In genomic region chr6:87669894-87670588, GRCm38 (mm10) we compare ENCODE assay signal across 9 mouse cellular contexts. TPM values are rescaled to one million over a fixed set of nuclear protein-coding genes. Genes with fewer than 3 reads are reported as not detected.
DNase-seq lines count a peak whose midpoint lies in the region; ATAC-seq and TF ChIP-seq lines count a peak whose summit lies in the region.
"Had no signal": no experiment of that assay in that cellular context is flagged by ENCODE, and none has a peak within 500 bp of the region (broad histone marks: within the 10 kb centered on the region; RNA-seq: fewer than 3 reads in every experiment).

No protein-coding gene starts in this region.

- H3K9me3 ChIP-seq in heart, embryonic 12.5 days (replicated peaks), result peaks cover 3% of the 10 kb centered on the region; the same call in 1 of the 2 replicates
- no peaks in the 10 kb centered on the region for H3K9me3 ChIP-seq in embryonic facial prominence, embryonic 10.5 days
- no peaks in the 10 kb centered on the region for H3K9me3 ChIP-seq in hindbrain, postnatal 0 days (ENCODE audit: low read length)
- H3K9me3 ChIP-seq in limb, embryonic 13.5 days, result no peaks in the 10 kb centered on the region
- H3K9me3 ChIP-seq in midbrain, embryonic 14.5 days (ENCODE audit: control insufficient read depth, low read length), result peaks cover 3% of the 10 kb centered on the region; the same call in 1 of the 2 replicates
- no peaks in the 10 kb centered on the region for H3K9me3 ChIP-seq in stomach, postnatal 0 days (ENCODE audit: control insufficient read depth, low read length)
- H3K9me3 ChIP-seq: midbrain, embryonic 12.5 days had no signal

- DNase-seq in heart, adult 11 months, result peak; percentile 61
- peak; percentile 91 for DNase-seq in NIH3T3 (ENCODE audit: low read depth)
- peak; percentile 28 for DNase-seq in embryonic facial prominence, embryonic 10.5 days (ENCODE audit: low spot score)
- DNase-seq in hindbrain, postnatal 0 days (ENCODE audit: low spot score), result peak; percentile 92
- peak; percentile 92 for DNase-seq in midbrain, embryonic 14.5 days
- peak; percentile 33 for DNase-seq in stomach, postnatal 0 days (ENCODE audit: low spot score)

- no peak for TF ChIP-seq EP300 in stomach, postnatal 0 days (optimal IDR thresholded peaks at IDR 0.05)

- no peaks in the 10 kb centered on the region for H3K27me3 ChIP-seq in heart, embryonic 12.5 days (replicated peaks)
- no peaks in the 10 kb centered on the region for H3K27me3 ChIP-seq in embryonic facial prominence, embryonic 10.5 days (replicated peaks; ENCODE audit: low read depth, poor library complexity, severe bottlenecking)
- H3K27me3 ChIP-seq in hindbrain, postnatal 0 days (ENCODE audit: insufficient read depth, low read length), result no peaks in the 10 kb centered on the region
- no peaks in the 10 kb centered on the region for H3K27me3 ChIP-seq in limb, embryonic 13.5 days
- no peaks in the 10 kb centered on the region for H3K27me3 ChIP-seq in midbrain, embryonic 14.5 days (ENCODE audit: control insufficient read depth, insufficient read depth, low read length)
- no peaks in the 10 kb centered on the region for H3K27me3 ChIP-seq in stomach, postnatal 0 days (ENCODE audit: control insufficient read depth, insufficient read depth, low read length)
- H3K27me3 ChIP-seq: midbrain, embryonic 12.5 days had no signal

- ATAC-seq in heart, embryonic 12.5 days (ENCODE audit: insufficient number of reproducible peaks, low FRiP score), result no peak
- no peak for ATAC-seq in hindbrain, postnatal 0 days
- ATAC-seq in limb, embryonic 13.5 days (ENCODE audit: low FRiP score, low read depth), result no peak
- no peak for ATAC-seq in midbrain, embryonic 14.5 days (ENCODE audit: low FRiP score, low TSS enrichment)
- ATAC-seq in stomach, postnatal 0 days (ENCODE audit: low FRiP score, low TSS enrichment), result no peak

- H3K4me3 ChIP-seq in heart, embryonic 12.5 days, result no peak overlapping the region
- no peak overlapping the region for H3K4me3 ChIP-seq in embryonic facial prominence, embryonic 10.5 days
- no peak overlapping the region for H3K4me3 ChIP-seq in hindbrain, postnatal 0 days (ENCODE audit: low read length)
- no peak overlapping the region for H3K4me3 ChIP-seq in limb, embryonic 13.5 days
- no peak overlapping the region for H3K4me3 ChIP-seq in midbrain, embryonic 14.5 days (replicated peaks; ENCODE audit: low read depth, low read length)
- no peak overlapping the region for H3K4me3 ChIP-seq in stomach, postnatal 0 days (ENCODE audit: low read depth, low read length)
- H3K4me3 ChIP-seq: midbrain, embryonic 12.5 days had no signal

- no peak overlapping the region for H3K9ac ChIP-seq in heart, embryonic 12.5 days
- H3K9ac ChIP-seq in hindbrain, postnatal 0 days (replicated peaks; ENCODE audit: low read length), result no peak overlapping the region
- no peak overlapping the region for H3K9ac ChIP-seq in limb, embryonic 13.5 days
- no peak overlapping the region for H3K9ac ChIP-seq in midbrain, embryonic 14.5 days (replicated peaks; ENCODE audit: low read length)
- no peak overlapping the region for H3K9ac ChIP-seq in stomach, postnatal 0 days (ENCODE audit: low read length)
- H3K9ac ChIP-seq: midbrain, embryonic 12.5 days had no signal

- H3K4me2 ChIP-seq in heart, embryonic 12.5 days, result no peak overlapping the region
- no peak overlapping the region for H3K4me2 ChIP-seq in hindbrain, postnatal 0 days (ENCODE audit: low read depth, low read length)
- H3K4me2 ChIP-seq in limb, embryonic 13.5 days (replicated peaks), result 0 out of 2 replicates have a peak overlapping the region, but pooled peaks have one; percentile 12
- peak overlapping the region; percentile 17; the same call in 1 of the 2 replicates for H3K4me2 ChIP-seq in midbrain, embryonic 14.5 days (ENCODE audit: low read length)
- no peak overlapping the region for H3K4me2 ChIP-seq in stomach, postnatal 0 days (replicated peaks; ENCODE audit: low read depth)

- H3K4me1 ChIP-seq in heart, embryonic 12.5 days (replicated peaks), result peaks cover 12% of the 10 kb centered on the region
- peaks cover 19% of the 10 kb centered on the region for H3K4me1 ChIP-seq in embryonic facial prominence, embryonic 10.5 days
- H3K4me1 ChIP-seq in hindbrain, postnatal 0 days (ENCODE audit: insufficient read depth, low read length), result peaks cover 3% of the 10 kb centered on the region; the same call in 1 of the 2 replicates
- H3K4me1 ChIP-seq in limb, embryonic 13.5 days, result peaks cover 15% of the 10 kb centered on the region
- peaks cover 10% of the 10 kb centered on the region for H3K4me1 ChIP-seq in midbrain, embryonic 14.5 days (ENCODE audit: control insufficient read depth, insufficient read depth, low read length)
- peaks cover 3% of the 10 kb centered on the region; the same call in 1 of the 2 replicates for H3K4me1 ChIP-seq in stomach, postnatal 0 days (replicated peaks; ENCODE audit: control insufficient read depth, insufficient read depth)

- peak; percentile 76 for TF ChIP-seq CTCF in hindbrain, postnatal 0 days (IDR thresholded peaks at IDR 0.05; ENCODE audit: low read depth)
- peak; percentile 82 for TF ChIP-seq CTCF in stomach, postnatal 0 days (IDR thresholded peaks at IDR 0.05; ENCODE audit: low read depth)

- no peak overlapping the region for H3K27ac ChIP-seq in heart, embryonic 12.5 days (ENCODE audit: poor library complexity, severe bottlenecking)
- H3K27ac ChIP-seq in embryonic facial prominence, embryonic 10.5 days (replicated peaks), result no peak overlapping the region
- no peak overlapping the region for H3K27ac ChIP-seq in hindbrain, postnatal 0 days
- no peak overlapping the region for H3K27ac ChIP-seq in limb, embryonic 13.5 days
- H3K27ac ChIP-seq in midbrain, embryonic 14.5 days (replicated peaks; ENCODE audit: low read depth, low read length), result no peak overlapping the region
- no peak overlapping the region for H3K27ac ChIP-seq in stomach, postnatal 0 days (replicated peaks)
- H3K27ac ChIP-seq: midbrain, embryonic 12.5 days had no signal

- peaks cover 3% of the 10 kb centered on the region for H3K36me3 ChIP-seq in heart, embryonic 12.5 days
- H3K36me3 ChIP-seq in embryonic facial prominence, embryonic 10.5 days (replicated peaks), result peaks cover 5% of the 10 kb centered on the region
- no peaks in the 10 kb centered on the region for H3K36me3 ChIP-seq in hindbrain, postnatal 0 days (ENCODE audit: insufficient read depth, low read length)
- peaks cover 3% of the 10 kb centered on the region; the same call in 1 of the 2 replicates for H3K36me3 ChIP-seq in limb, embryonic 13.5 days
- no peaks in the 10 kb centered on the region for H3K36me3 ChIP-seq in midbrain, embryonic 14.5 days (ENCODE audit: control insufficient read depth, insufficient read depth, low read length)
- H3K36me3 ChIP-seq in stomach, postnatal 0 days (ENCODE audit: control insufficient read depth, insufficient read depth, low read length), result 0 out of 2 replicates have a peak, but pooled peaks cover 2% of the 10 kb centered on the region

- 39% methylated on average over 7 of the region's 7 CpGs for WGBS in heart, embryonic 12.5 days
- 39% methylated on average over 7 of the region's 7 CpGs for WGBS in embryonic facial prominence, embryonic 10.5 days
- WGBS in hindbrain, postnatal 0 days, result 29% methylated on average over 7 of the region's 7 CpGs
- 38% methylated on average over 7 of the region's 7 CpGs for WGBS in limb, embryonic 13.5 days
- 29% methylated on average over 7 of the region's 7 CpGs for WGBS in midbrain, embryonic 14.5 days
- 38% methylated on average over 7 of the region's 7 CpGs for WGBS in stomach, postnatal 0 days

RNA-seq across cellular contexts. Expression of gene Aplf, which starts 2.0 kb away (rescaled TPM):
- polyA plus RNA-seq in heart, embryonic 12.5 days (2016; fragmentation: Nextera tagmentation; extraction: Ambion mirVana), result 9.2 and 10.4 TPM in 2 replicates
- 12.9 and 13.1 TPM in 2 replicates for polyA plus RNA-seq in embryonic facial prominence, embryonic 10.5 days (2016; fragmentation: Nextera tagmentation; extraction: Ambion mirVana)
- 5.5 and 7.1 TPM in 2 replicates for total RNA-seq in hindbrain, postnatal 0 days (2014; rRNA removed)
- polyA plus RNA-seq in hindbrain, postnatal 0 days (2015; fragmentation: Nextera tagmentation; extraction: Ambion mirVana), result 5.6 and 5.9 TPM in 2 replicates
- 13.4 and 15.4 TPM in 2 replicates for polyA plus RNA-seq in limb, embryonic 13.5 days (2015; fragmentation: Nextera tagmentation; extraction: Ambion mirVana)
- 6.0 and 8.4 TPM in 2 replicates for polyA plus RNA-seq in midbrain, embryonic 14.5 days (2014; fragmentation: Nextera tagmentation; extraction: Ambion mirVana)
- 8.4 and 9.8 TPM in 2 replicates for polyA plus RNA-seq in stomach, postnatal 0 days (2015; fragmentation: Nextera tagmentation; extraction: Ambion mirVana)

Comparison
In these comparisons a context has a peak if more than half of its experiments do, and no peak if none do; other contexts are left out.
1. DNase-seq: peak in every context shown above with its lines; median percentile 92 in hindbrain, postnatal 0 days; 92 in midbrain, embryonic 14.5 days; 91 in NIH3T3; 61 in heart, adult 11 months; 33 in stomach, postnatal 0 days; 28 in embryonic facial prominence, embryonic 10.5 days.
2. H3K4me2 ChIP-seq: peak in limb, embryonic 13.5 days (single experiment) and midbrain, embryonic 14.5 days (single experiment); none in heart, embryonic 12.5 days (single experiment), hindbrain, postnatal 0 days (single experiment) and stomach, postnatal 0 days (single experiment).